ENCODE assay signal across 8 mouse cellular contexts in genomic region chr11:33931836-33932385, GRCm38 (mm10). TPM values are rescaled to one million over a fixed set of nuclear protein-coding genes. Genes with fewer than 3 reads are reported as not detected.
DNase-seq lines count a peak whose midpoint lies in the region; ATAC-seq lines count a peak whose summit lies in the region.

No protein-coding gene starts in this region.

- peak overlapping the region; percentile 28; the same call in 1 of the 2 replicates for H3K4me2 ChIP-seq in heart, embryonic 16.5 days (ENCODE audit: low read depth, low read length)

- no peak overlapping the region for H3K27ac ChIP-seq in heart, embryonic 16.5 days (ENCODE audit: low read length)
- H3K27ac ChIP-seq in brown adipose tissue, adult 24 weeks (replicated peaks; ENCODE audit: low read depth, low read length): no peak overlapping the region

- 17% methylated on average over 8 of the region's 10 CpGs for WGBS in heart, embryonic 16.5 days

- H3K4me3 ChIP-seq in heart, embryonic 16.5 days (ENCODE audit: low read length): no peak overlapping the region
- H3K4me3 ChIP-seq in brown adipose tissue, adult 24 weeks (ENCODE audit: insufficient read depth, low read depth, low read length): peak overlapping the region; percentile 40; the same call in 1 of the 2 replicates

- no peak for DNase-seq in heart, postnatal 10 days
- DNase-seq in kidney, postnatal 10 days: peak; percentile 81
- DNase-seq in mesoderm, embryonic 11.5 days (ENCODE audit: low read depth, low spot score): peak; percentile 58
- peak; percentile 84 for DNase-seq in thymus, postnatal 14 days
- no peak for DNase-seq in frontal cortex, postnatal 25 days (ENCODE audit: low spot score in 2 of 2)
- no peak for DNase-seq in testis, postnatal 14 days (ENCODE audit: low spot score)

- no peaks in the 10 kb centered on the region for H3K9me3 ChIP-seq in heart, embryonic 16.5 days (replicated peaks; ENCODE audit: control insufficient read depth, low read length)

- no peak for ATAC-seq in heart, embryonic 16.5 days (replicated peaks; ENCODE audit: extremely low read depth, insufficient read depth, low FRiP score)

- H3K4me1 ChIP-seq in heart, embryonic 16.5 days (ENCODE audit: control insufficient read depth, insufficient read depth, low read length): peaks cover 6% of the 10 kb centered on the region; the same call in 1 of the 2 replicates
- H3K4me1 ChIP-seq in brown adipose tissue, adult 24 weeks (ENCODE audit: control insufficient read depth, insufficient read depth, insufficient read length, low read length): peaks cover 5% of the 10 kb centered on the region; the same call in 1 of the 2 replicates

- H3K27me3 ChIP-seq in heart, embryonic 16.5 days (ENCODE audit: control insufficient read depth, insufficient read depth, low read length): no peaks in the 10 kb centered on the region; the same call in 1 of the 2 replicates

- intact Hi-C loops in heart, postnatal 10 days (cut with DNase I): no loop called here

- H3K9ac ChIP-seq in heart, embryonic 16.5 days (ENCODE audit: low read length): no peak overlapping the region

- no peaks in the 10 kb centered on the region for H3K36me3 ChIP-seq in heart, embryonic 16.5 days (ENCODE audit: control insufficient read depth, insufficient read depth)

RNA-seq across cellular contexts. Expression of gene Kcnmb1, which starts 30.9 kb away (rescaled TPM):
- 0.83 and 1.0 TPM in 2 replicates for polyA plus RNA-seq in heart, embryonic 16.5 days (2015; fragmentation: Nextera tagmentation; extraction: Ambion mirVana)
- 1 to 10 TPM in 1 of 2 experiments, under 1 TPM in 1; 0.99 to 1.2 TPM for total RNA-seq in heart, postnatal 10 days (2021)
- not detected in 2 replicates for polyA plus RNA-seq in brown adipose tissue, adult 24 weeks (2012; ENCODE audit: insufficient read depth, insufficient read length, missing spikeins)

Comparison
In these comparisons a context has a peak if more than half of its experiments do, and no peak if none do; other contexts are left out.
1. DNase-seq: peak in kidney, postnatal 10 days (single experiment), mesoderm, embryonic 11.5 days (single experiment) and thymus, postnatal 14 days (single experiment); none in heart, postnatal 10 days (0 of 2), frontal cortex, postnatal 25 days (0 of 2) and testis, postnatal 14 days (single experiment).